Mouse (Mus musculus) ES-Bruce4 (cell line): ENCODE measurements around the gene Pamr1.

ENCODE experiments used
- CTCF ChIP-seq: IDR thresholded peaks from one replicate; pipeline ENCODE4 v1.8.1; 2011; ENCODE audit warnings: low read depth, low read length
- EP300 ChIP-seq: IDR thresholded peaks from 2 replicates; pipeline ENCODE4 v1.6.1; 2011; ENCODE audit warnings: low read depth, low read length; ENCODE audit not compliant: insufficient read depth
- POLR2A ChIP-seq: IDR thresholded peaks from one replicate; pipeline ENCODE4 v1.8.1; 2011; ENCODE audit warnings: low read length; ENCODE audit not compliant: insufficient read depth

DNA sequence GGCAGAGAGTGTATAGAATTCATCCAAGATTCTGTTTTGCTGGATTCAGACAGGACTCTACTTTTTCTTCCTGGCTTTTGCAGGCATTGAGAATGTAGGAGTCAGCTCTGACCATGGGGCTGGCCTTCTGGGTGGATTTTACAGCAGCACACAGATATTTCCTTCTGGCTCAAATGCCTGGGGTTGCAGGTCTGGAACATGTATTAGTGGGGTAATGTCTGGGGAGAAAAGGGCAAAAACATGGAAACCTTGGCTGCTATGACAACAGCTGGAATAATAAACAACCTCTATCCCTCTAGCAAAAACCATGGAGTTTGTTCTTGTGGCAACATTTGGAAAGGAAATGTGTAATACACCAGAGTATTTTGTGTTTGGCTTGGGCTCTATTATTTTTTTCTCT lies 29.9 kb upstream of the Pamr1 start:
- no peak for TF ChIP-seq POLR2A
- TF ChIP-seq EP300 = no peak
- no peak for TF ChIP-seq CTCF
